Mouse (Mus musculus): ENCODE results near the gene Golga5. TPM values are rescaled to one million over a fixed set of nuclear protein-coding genes. Genes with fewer than 3 reads are reported as not detected.

The Golga5 gene
- polyA plus RNA-seq, 1 experiment from 2014 or later: 32.4 TPM

GRCm38 (mm10) chr12:102426285-102426684, 42.6 kb upstream of the Golga5 start:
- H3K4me1 ChIP-seq (ENCODE audit: control insufficient read depth, insufficient read depth, low read length): no peaks in the 10 kb centered on the region
- 95% methylated on average over 7 of the region's 7 CpGs for WGBS
- no peak overlapping the region for H3K27ac ChIP-seq (replicated peaks; ENCODE audit: low read depth, low read length)
- H3K4me3 ChIP-seq (replicated peaks; ENCODE audit: low read depth, low read length): no peak overlapping the region
- H3K27me3 ChIP-seq (ENCODE audit: control insufficient read depth, insufficient read depth, low read length): no peaks in the 10 kb centered on the region
- H3K9me3 ChIP-seq (ENCODE audit: control insufficient read depth, low read length): no peaks in the 10 kb centered on the region
- H3K9ac ChIP-seq (replicated peaks; ENCODE audit: low read length): no peak overlapping the region
- ATAC-seq (ENCODE audit: low FRiP score, low TSS enrichment) (no peak), DNase-seq (no peak)
- H3K36me3 ChIP-seq (ENCODE audit: control insufficient read depth, insufficient read depth, low read length): peaks cover 7% of the 10 kb centered on the region; the same call in 1 of the 2 replicates
- H3K4me2 ChIP-seq (ENCODE audit: low read length): no peak overlapping the region

- Histone ChIP-seq H3K4me2 (ENCODE audit: low read length) (no peak overlapping the region), H3K27me3 (ENCODE audit: control insufficient read depth, insufficient read depth, low read length) (no peaks in the 10 kb centered on the region), H3K4me3 (replicated peaks; ENCODE audit: low read depth, low read length) (no peak overlapping the region), H3K27ac (replicated peaks; ENCODE audit: low read depth, low read length) (no peak overlapping the region), H3K36me3 (ENCODE audit: control insufficient read depth, insufficient read depth, low read length) (no peaks in the 10 kb centered on the region), H3K4me1 (ENCODE audit: control insufficient read depth, insufficient read depth, low read length) (no peaks in the 10 kb centered on the region), H3K9me3 (ENCODE audit: control insufficient read depth, low read length) (no peaks in the 10 kb centered on the region), H3K9ac (replicated peaks; ENCODE audit: low read length) (no peak overlapping the region)
- DNase-seq (no peak), ATAC-seq (ENCODE audit: low FRiP score, low TSS enrichment) (no peak)
- WGBS: 95% methylated on average over 5 of the region's 5 CpGs
Observed at GRCm38 (mm10) chr12:102429656-102430055, 39.3 kb upstream of the Golga5 start.

- Histone ChIP-seq H3K36me3 (ENCODE audit: control insufficient read depth, insufficient read depth, low read length) (no peaks in the 10 kb centered on the region), H3K9me3 (ENCODE audit: control insufficient read depth, low read length) (no peaks in the 10 kb centered on the region), H3K4me1 (ENCODE audit: control insufficient read depth, insufficient read depth, low read length) (no peaks in the 10 kb centered on the region), H3K4me3 (replicated peaks; ENCODE audit: low read depth, low read length) (no peak overlapping the region), H3K4me2 (ENCODE audit: low read length) (no peak overlapping the region), H3K27me3 (ENCODE audit: control insufficient read depth, insufficient read depth, low read length) (no peaks in the 10 kb centered on the region), H3K27ac (replicated peaks; ENCODE audit: low read depth, low read length) (no peak overlapping the region), H3K9ac (replicated peaks; ENCODE audit: low read length) (no peak overlapping the region)
- 90% methylated on average over 4 of the region's 4 CpGs for WGBS
- no peak for ATAC-seq (ENCODE audit: low FRiP score, low TSS enrichment)
- no peak for DNase-seq
Observed at GRCm38 (mm10) chr12:102430228-102430627, 38.7 kb upstream of the Golga5 start.

GRCm38 (mm10) chr12:102432238-102432637, 36.7 kb upstream of the Golga5 start:
- no peak overlapping the region for H3K27ac ChIP-seq (replicated peaks; ENCODE audit: low read depth, low read length)
- no peak for DNase-seq
- no peak for ATAC-seq (ENCODE audit: low FRiP score, low TSS enrichment)
- WGBS: 88% methylated on average over 12 of the region's 12 CpGs
- H3K4me3 ChIP-seq (replicated peaks; ENCODE audit: low read depth, low read length): no peak overlapping the region
- H3K9ac ChIP-seq (replicated peaks; ENCODE audit: low read length): no peak overlapping the region
- no peaks in the 10 kb centered on the region for H3K36me3 ChIP-seq (ENCODE audit: control insufficient read depth, insufficient read depth, low read length)
- H3K27me3 ChIP-seq (ENCODE audit: control insufficient read depth, insufficient read depth, low read length): no peaks in the 10 kb centered on the region
- H3K4me2 ChIP-seq (ENCODE audit: low read length): no peak overlapping the region
- H3K9me3 ChIP-seq (ENCODE audit: control insufficient read depth, low read length): no peaks in the 10 kb centered on the region
- no peaks in the 10 kb centered on the region for H3K4me1 ChIP-seq (ENCODE audit: control insufficient read depth, insufficient read depth, low read length)

- H3K4me2 ChIP-seq (ENCODE audit: low read length): no peak overlapping the region
- no peak overlapping the region for H3K4me3 ChIP-seq (replicated peaks; ENCODE audit: low read depth, low read length)
- DNase-seq: no peak
- ATAC-seq (ENCODE audit: low FRiP score, low TSS enrichment): no peak
- 90% methylated on average over 4 of the region's 4 CpGs for WGBS
- H3K36me3 ChIP-seq (ENCODE audit: control insufficient read depth, insufficient read depth, low read length): no peaks in the 10 kb centered on the region
- H3K27ac ChIP-seq (replicated peaks; ENCODE audit: low read depth, low read length): no peak overlapping the region
- no peak overlapping the region for H3K9ac ChIP-seq (replicated peaks; ENCODE audit: low read length)
- no peaks in the 10 kb centered on the region for H3K9me3 ChIP-seq (ENCODE audit: control insufficient read depth, low read length)
- peaks cover 14% of the 10 kb centered on the region for H3K4me1 ChIP-seq (ENCODE audit: control insufficient read depth, insufficient read depth, low read length)
- H3K27me3 ChIP-seq (ENCODE audit: control insufficient read depth, insufficient read depth, low read length): no peaks in the 10 kb centered on the region
Observed at GRCm38 (mm10) chr12:102434107-102434506, 34.8 kb upstream of the Golga5 start.

GRCm38 (mm10) chr12:102436939-102437526, 31.9 kb upstream of the Golga5 start:
- Histone ChIP-seq H3K4me3 (replicated peaks; ENCODE audit: low read depth, low read length) (no peak overlapping the region), H3K27me3 (ENCODE audit: control insufficient read depth, insufficient read depth, low read length) (no peaks in the 10 kb centered on the region), H3K36me3 (ENCODE audit: control insufficient read depth, insufficient read depth, low read length) (no peaks in the 10 kb centered on the region), H3K9ac (replicated peaks; ENCODE audit: low read length) (no peak overlapping the region), H3K27ac (replicated peaks; ENCODE audit: low read depth, low read length) (no peak overlapping the region), H3K4me1 (ENCODE audit: control insufficient read depth, insufficient read depth, low read length) (peaks cover 15% of the 10 kb centered on the region), H3K9me3 (ENCODE audit: control insufficient read depth, low read length) (no peaks in the 10 kb centered on the region), H3K4me2 (ENCODE audit: low read length) (no peak overlapping the region)
- DNase-seq (no peak), ATAC-seq (ENCODE audit: low FRiP score, low TSS enrichment) (no peak)
- WGBS: 81% methylated on average over 10 of the region's 10 CpGs

GRCm38 (mm10) chr12:102437952-102438351, 31.0 kb upstream of the Golga5 start:
- peak overlapping the region; percentile 72 for H3K4me2 ChIP-seq (ENCODE audit: low read length)

GRCm38 (mm10) chr12:102438983-102439631, 29.8 kb upstream of the Golga5 start:
- DNase-seq (no peak), ATAC-seq (ENCODE audit: low FRiP score, low TSS enrichment) (peak; percentile 55)
- Histone ChIP-seq H3K4me3 (replicated peaks; ENCODE audit: low read depth, low read length) (peak overlapping the region; percentile 47), H3K4me1 (ENCODE audit: control insufficient read depth, insufficient read depth, low read length) (peaks cover 15% of the 10 kb centered on the region), H3K4me2 (ENCODE audit: low read length) (peak overlapping the region; percentile 72), H3K27me3 (ENCODE audit: control insufficient read depth, insufficient read depth, low read length) (no peaks in the 10 kb centered on the region), H3K27ac (replicated peaks; ENCODE audit: low read depth, low read length) (peak overlapping the region; percentile 46), H3K9me3 (ENCODE audit: control insufficient read depth, low read length) (no peaks in the 10 kb centered on the region), H3K9ac (replicated peaks; ENCODE audit: low read length) (peak overlapping the region; percentile 59), H3K36me3 (ENCODE audit: control insufficient read depth, insufficient read depth, low read length) (no peaks in the 10 kb centered on the region)
- WGBS: 4% methylated on average over 20 of the region's 20 CpGs

More at GRCm38 (mm10) chr12:102437952-102438351, 31.0 kb upstream of the Golga5 start:
- WGBS: 91% methylated on average over 5 of the region's 5 CpGs
- H3K27me3 ChIP-seq (ENCODE audit: control insufficient read depth, insufficient read depth, low read length): no peaks in the 10 kb centered on the region
- no peaks in the 10 kb centered on the region for H3K9me3 ChIP-seq (ENCODE audit: control insufficient read depth, low read length)
- no peak for DNase-seq
- no peak overlapping the region for H3K9ac ChIP-seq (replicated peaks; ENCODE audit: low read length)
- ATAC-seq (ENCODE audit: low FRiP score, low TSS enrichment): no peak
- no peak overlapping the region for H3K27ac ChIP-seq (replicated peaks; ENCODE audit: low read depth, low read length)
- no peaks in the 10 kb centered on the region for H3K36me3 ChIP-seq (ENCODE audit: control insufficient read depth, insufficient read depth, low read length)
- no peak overlapping the region for H3K4me3 ChIP-seq (replicated peaks; ENCODE audit: low read depth, low read length)
- H3K4me1 ChIP-seq (ENCODE audit: control insufficient read depth, insufficient read depth, low read length): peaks cover 15% of the 10 kb centered on the region

- Histone ChIP-seq H3K36me3 (ENCODE audit: control insufficient read depth, insufficient read depth, low read length) (no peaks in the 10 kb centered on the region), H3K9ac (replicated peaks; ENCODE audit: low read length) (peak within 1 kb of the TSS; percentile 59), H3K4me3 (replicated peaks; ENCODE audit: low read depth, low read length) (peak within 1 kb of the TSS; percentile 47), H3K4me1 (ENCODE audit: control insufficient read depth, insufficient read depth, low read length) (peaks cover 15% of the 10 kb centered on the region), H3K4me2 (ENCODE audit: low read length) (peak within 1 kb of the TSS; percentile 72), H3K27ac (replicated peaks; ENCODE audit: low read depth, low read length) (peak within 1 kb of the TSS; percentile 46), H3K27me3 (ENCODE audit: control insufficient read depth, insufficient read depth, low read length) (no peaks in the 10 kb centered on the region), H3K9me3 (ENCODE audit: control insufficient read depth, low read length) (no peaks in the 10 kb centered on the region)
- peak; percentile 99 for DNase-seq
- ATAC-seq (ENCODE audit: low FRiP score, low TSS enrichment): peak; percentile 100
- WGBS: under 1% methylated on average over 28 of the region's 28 CpGs
Observed at GRCm38 (mm10) chr12:102439632-102440023, 29.3 kb upstream of the Golga5 start, which contains the start of gene Lgmn. Gene Lgmn, minus strand, starts transcription at chr12:102439813.
